Mouse (Mus musculus): ENCODE data around the gene Dock10. TPM values are rescaled to one million over a fixed set of nuclear protein-coding genes. Genes with fewer than 3 reads are reported as not detected.

The Dock10 gene
- total RNA-seq, 2 experiments from 2014 or later = 98.7 to 103 TPM

- DNase-seq (ENCODE audit: low spot score in 2 of 2) = no peak
- no peak for TF ChIP-seq CTCF (conservative IDR thresholded peaks at IDR 0.05)
- Histone ChIP-seq H3K27ac (no peak overlapping the region), H3K4me3 (no peak overlapping the region)
Measured at GRCm38 (mm10) chr1:80639553-80639952, 118.8 kb downstream of the Dock10 start.

DNA sequence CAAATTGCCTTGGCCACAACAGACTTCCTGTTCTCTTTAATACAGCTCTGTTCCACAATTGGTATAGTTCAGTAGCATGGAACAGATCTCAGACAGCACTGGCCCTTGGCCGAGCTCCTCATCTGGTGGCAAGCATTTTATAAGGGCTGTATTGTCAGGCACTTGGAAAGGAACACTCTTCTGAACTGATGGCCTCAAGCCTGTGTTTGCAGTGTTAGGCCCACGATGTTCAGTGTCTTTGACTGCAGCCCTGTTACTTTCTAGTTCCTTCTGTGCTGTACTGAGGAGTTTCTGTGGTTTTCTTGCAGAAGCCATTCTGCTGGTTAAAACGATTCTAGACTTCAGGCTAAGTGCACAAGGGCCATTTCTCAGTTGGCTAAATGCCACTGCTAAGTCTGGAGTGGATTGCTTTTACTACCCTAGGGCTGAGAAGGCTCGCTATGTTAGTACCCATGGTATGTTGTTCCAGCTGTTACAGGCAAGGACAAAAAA, 121.1 kb downstream of the Dock10 start:
- peak; percentile 36 to 69 for DNase-seq (ENCODE audit: low spot score in 2 of 2)
- Histone ChIP-seq H3K27ac (peak overlapping the region; percentile 66), H3K4me3 (no peak overlapping the region)
- no peak for TF ChIP-seq CTCF (conservative IDR thresholded peaks at IDR 0.05)

- DNase-seq (ENCODE audit: low spot score in 2 of 2) = no peak
- H3K4me3 ChIP-seq = no peak overlapping the region
- TF ChIP-seq CTCF (conservative IDR thresholded peaks at IDR 0.05) = no peak
- H3K27ac ChIP-seq = peak overlapping the region; percentile 66; the same call in 1 of the 2 replicates
Measured at GRCm38 (mm10) chr1:80635825-80636224, 122.5 kb downstream of the Dock10 start.

DNA sequence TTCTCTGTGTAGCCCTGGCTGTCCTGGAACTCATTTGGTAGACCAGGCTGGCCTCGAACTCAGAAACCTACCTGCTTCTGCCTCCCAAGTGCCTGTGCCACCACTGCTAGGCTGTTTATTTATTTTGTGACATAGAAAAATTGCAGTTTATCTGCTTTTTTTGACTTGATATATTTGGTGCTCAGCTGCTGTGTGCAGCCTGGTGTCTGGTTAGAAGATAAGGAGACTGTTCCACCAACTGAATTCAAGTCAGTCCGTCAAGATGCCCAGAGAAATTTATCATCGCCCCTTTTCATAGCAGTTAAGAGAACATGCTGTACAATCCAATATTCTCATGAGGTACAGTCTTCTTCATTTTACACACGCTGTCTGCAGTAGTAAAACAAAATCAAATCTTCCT, 124.8 kb downstream of the Dock10 start:
- no peak for DNase-seq (ENCODE audit: low spot score in 2 of 2)
- 0 out of 2 replicates have a peak overlapping the region, but pooled peaks have one; percentile 5 for H3K27ac ChIP-seq
- TF ChIP-seq CTCF (conservative IDR thresholded peaks at IDR 0.05) = no peak
- no peak overlapping the region for H3K4me3 ChIP-seq

DNA sequence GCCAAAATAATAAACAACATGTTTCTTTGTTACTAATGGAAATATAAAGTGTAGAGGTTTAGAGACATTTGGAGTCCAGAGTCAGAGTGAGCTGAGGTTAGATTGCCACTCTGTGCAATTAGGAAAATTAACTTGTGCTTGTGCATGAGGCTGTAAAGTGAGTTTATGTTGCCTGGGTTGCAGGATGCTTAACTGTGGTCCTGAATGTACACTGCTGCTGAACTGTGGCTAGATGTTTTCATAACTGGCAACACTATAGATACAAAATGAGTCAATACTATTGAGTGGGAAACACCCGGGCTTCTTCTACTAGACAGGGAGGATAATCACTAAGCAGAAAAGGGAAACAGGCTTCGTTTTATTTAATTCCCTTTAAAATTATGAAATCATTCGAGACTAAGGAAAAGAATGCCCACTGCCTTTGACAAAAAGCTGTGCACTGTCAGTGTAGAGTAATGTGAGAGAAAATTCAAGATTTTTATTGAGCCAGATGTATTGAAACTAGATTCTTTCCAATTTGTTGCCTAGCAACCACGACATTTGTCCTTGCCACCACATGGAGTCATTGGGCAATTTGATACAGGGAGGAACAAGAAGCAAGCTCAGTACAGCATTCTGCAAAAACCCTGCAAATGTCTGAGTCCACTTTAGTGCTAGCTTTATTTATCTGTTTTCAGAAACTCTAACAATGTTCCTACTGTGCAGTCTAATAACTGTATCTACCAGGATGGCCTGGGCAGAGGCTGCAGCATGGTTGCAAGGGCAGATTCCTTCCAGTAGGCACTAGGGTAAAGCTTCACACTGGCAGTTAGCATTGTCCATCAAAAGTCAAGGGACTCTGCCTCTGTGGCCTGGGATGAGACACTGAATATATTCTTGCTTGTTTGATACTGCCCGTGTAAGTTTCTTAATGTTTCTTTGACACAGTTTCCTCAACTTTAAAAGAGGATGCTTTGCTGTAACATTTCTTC, 127.9 kb downstream of the Dock10 start:
- DNase-seq (ENCODE audit: low spot score in 2 of 2) = peak in 1 of 2 experiments; percentile 52

DNA sequence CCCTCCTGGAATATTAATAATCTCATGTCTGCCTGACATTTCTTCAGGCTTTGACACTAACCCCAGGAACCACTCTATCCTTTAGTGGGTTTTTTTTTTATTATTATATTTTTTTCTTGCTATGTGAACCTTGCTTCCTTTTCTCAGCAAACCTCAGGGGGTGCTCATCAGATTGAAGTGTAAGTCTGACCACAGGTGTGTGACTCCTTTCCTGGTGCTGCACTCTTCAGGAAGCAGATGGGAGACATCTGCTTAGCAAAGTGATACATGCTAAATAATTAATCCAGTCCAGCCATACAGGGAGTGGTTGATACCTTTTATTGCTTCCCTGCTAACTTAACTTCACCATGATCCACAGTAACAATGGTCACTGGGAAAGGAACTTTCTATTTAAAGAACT, 130.3 kb downstream of the Dock10 start:
- no peak overlapping the region for H3K27ac ChIP-seq
- TF ChIP-seq CTCF (conservative IDR thresholded peaks at IDR 0.05) = no peak
- H3K4me3 ChIP-seq = no peak overlapping the region
- no peak for DNase-seq (ENCODE audit: low spot score in 2 of 2)

More for the DNA sequence above, 127.9 kb downstream of the Dock10 start:
- TF ChIP-seq CTCF (conservative IDR thresholded peaks at IDR 0.05) = no peak
- peak overlapping the region; percentile 72 for H3K27ac ChIP-seq
- no peak overlapping the region for H3K4me3 ChIP-seq

GRCm38 (mm10) chr1:80626800-80627199, 131.5 kb downstream of the Dock10 start:
- TF ChIP-seq CTCF (conservative IDR thresholded peaks at IDR 0.05) = no peak
- no peak overlapping the region for H3K27ac ChIP-seq
- H3K4me3 ChIP-seq = no peak overlapping the region
- no peak for DNase-seq (ENCODE audit: low spot score in 2 of 2)

DNA sequence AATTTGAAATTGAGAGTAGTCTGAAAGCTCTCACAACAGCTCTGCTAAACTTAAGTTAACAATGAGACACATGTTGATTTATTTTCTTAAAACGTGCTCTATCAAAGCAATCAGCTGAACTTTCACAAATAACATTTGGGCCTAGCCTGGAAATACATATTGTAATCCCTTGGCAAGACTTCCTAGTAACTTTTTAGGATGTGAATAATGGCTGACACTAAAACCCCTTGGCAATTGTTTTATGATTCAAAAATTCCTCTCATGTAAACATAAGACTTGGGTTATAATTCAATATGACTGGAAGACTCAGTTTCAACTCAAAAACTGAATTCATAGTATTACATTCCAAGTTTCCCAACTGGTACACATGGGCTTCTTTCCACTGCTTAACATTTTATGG, 133.0 kb downstream of the Dock10 start:
- no peak for DNase-seq (ENCODE audit: low spot score in 2 of 2)
- H3K27ac ChIP-seq = 0 out of 2 replicates have a peak overlapping the region, but pooled peaks have one; percentile 7
- no peak for TF ChIP-seq CTCF (conservative IDR thresholded peaks at IDR 0.05)
- no peak overlapping the region for H3K4me3 ChIP-seq

- DNase-seq (ENCODE audit: low spot score in 2 of 2) = no peak
- no peak overlapping the region for H3K4me3 ChIP-seq
- H3K27ac ChIP-seq = peak overlapping the region; percentile 28; the same call in 1 of the 2 replicates
- TF ChIP-seq CTCF (conservative IDR thresholded peaks at IDR 0.05) = no peak
Measured at GRCm38 (mm10) chr1:80624552-80624951, 133.8 kb downstream of the Dock10 start.

GRCm38 (mm10) chr1:80622646-80623045, 135.7 kb downstream of the Dock10 start:
- H3K4me3 ChIP-seq = no peak overlapping the region
- DNase-seq (ENCODE audit: low spot score in 2 of 2) = no peak
- no peak overlapping the region for H3K27ac ChIP-seq
- TF ChIP-seq CTCF (conservative IDR thresholded peaks at IDR 0.05) = no peak

DNA sequence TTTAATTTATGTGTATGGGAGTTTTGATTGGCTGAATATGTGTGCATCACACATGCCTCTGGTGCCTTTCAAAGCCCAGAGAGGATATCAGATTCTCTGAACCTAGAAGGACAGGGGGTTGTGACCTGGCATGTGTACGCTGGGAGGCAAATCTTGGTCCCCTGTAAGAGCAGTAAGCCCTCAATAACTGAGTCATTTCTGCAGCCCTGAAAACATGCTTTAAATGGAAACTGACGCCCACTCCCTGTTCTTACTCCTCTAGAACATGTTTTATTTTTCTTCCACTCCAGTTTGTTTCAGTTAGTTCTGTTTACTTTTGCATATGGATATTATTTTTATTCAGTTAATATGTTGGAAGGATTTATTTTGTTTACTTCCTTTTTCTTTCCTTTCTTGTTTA, 139.2 kb downstream of the Dock10 start:
- H3K27ac ChIP-seq = peak overlapping the region; percentile 84

GRCm38 (mm10) chr1:80616671-80617070, 141.7 kb downstream of the Dock10 start:
- peak overlapping the region; percentile 89 for H3K27ac ChIP-seq
- no peak for TF ChIP-seq CTCF (conservative IDR thresholded peaks at IDR 0.05)
- no peak overlapping the region for H3K4me3 ChIP-seq
- DNase-seq (ENCODE audit: low spot score in 2 of 2) = peak; percentile 44 to 50

More for the DNA sequence above, 139.2 kb downstream of the Dock10 start:
- H3K4me3 ChIP-seq = no peak overlapping the region
- DNase-seq (ENCODE audit: low spot score in 2 of 2) = no peak
- no peak for TF ChIP-seq CTCF (conservative IDR thresholded peaks at IDR 0.05)

DNA sequence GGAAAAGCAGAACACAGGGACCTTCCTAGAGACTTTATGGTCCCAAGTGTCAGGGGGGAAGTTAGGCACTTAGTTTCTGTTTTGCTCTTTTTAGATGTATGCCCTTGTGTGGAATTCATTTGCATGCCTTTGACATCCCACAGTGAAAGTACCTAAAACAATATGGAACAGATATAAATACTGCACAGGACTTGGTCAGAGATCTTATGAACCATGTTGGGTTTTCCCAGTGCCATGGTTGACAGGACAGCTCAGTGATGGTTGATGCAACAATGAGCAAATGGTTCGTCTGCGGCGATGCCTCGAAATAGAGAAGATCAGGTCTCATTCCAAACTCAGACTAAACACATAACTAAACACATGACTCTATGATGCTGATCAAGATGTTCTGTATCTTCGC, 143.6 kb downstream of the Dock10 start:
- no peak for TF ChIP-seq CTCF (conservative IDR thresholded peaks at IDR 0.05)
- Histone ChIP-seq H3K27ac (no peak overlapping the region; the same call in 1 of the 2 replicates), H3K4me3 (no peak overlapping the region)
- DNase-seq (ENCODE audit: low spot score in 2 of 2) = no peak
